Mouse (Mus musculus): Measurements from ENCODE around the gene Ezh1. TPM values are rescaled to one million over a fixed set of nuclear protein-coding genes. Genes with fewer than 3 reads are reported as not detected.

The Ezh1 gene
- polyA plus RNA-seq, 1 experiment, result 44.8 TPM

- TF ChIP-seq POLR2A (IDR thresholded peaks at IDR 0.05; ENCODE audit: low read depth, low read length), result no peak
- TF ChIP-seq CTCF (conservative IDR thresholded peaks at IDR 0.05; ENCODE audit: insufficient read depth, insufficient read length, low read depth, low read length), result no peak
- DNase-seq, result peak; percentile 62
- WGBS, result 40% methylated on average over 6 of the region's 6 CpGs
- Histone ChIP-seq H3K27ac (ENCODE audit: insufficient read depth, low read depth, low read length) (no peak overlapping the region), H3K36me3 (ENCODE audit: control insufficient read depth, insufficient read depth, low read length) (no peaks in the 10 kb centered on the region; the same call in 1 of the 2 replicates), H3K4me1 (ENCODE audit: control insufficient read depth, insufficient read depth, low read length) (no peaks in the 10 kb centered on the region), H3K27me3 (replicated peaks; ENCODE audit: control insufficient read depth, insufficient read depth, low read length) (no peaks in the 10 kb centered on the region), H3K4me3 (ENCODE audit: insufficient read depth, low read depth, low read length) (no peak overlapping the region)
Measured at GRCm38 (mm10) chr11:101189495-101190180, 36.6 kb downstream of the Ezh1 start.

GRCm38 (mm10) chr11:101188166-101188805 is 38.0 kb downstream of the Ezh1 start:
- no peaks in the 10 kb centered on the region for H3K4me1 ChIP-seq (ENCODE audit: control insufficient read depth, insufficient read depth, low read length)
- no peak overlapping the region for H3K27ac ChIP-seq (ENCODE audit: insufficient read depth, low read depth, low read length)
- H3K4me3 ChIP-seq (ENCODE audit: insufficient read depth, low read depth, low read length), result no peak overlapping the region
- TF ChIP-seq CTCF (conservative IDR thresholded peaks at IDR 0.05; ENCODE audit: insufficient read depth, insufficient read length, low read depth, low read length) (no peak), POLR2A (IDR thresholded peaks at IDR 0.05; ENCODE audit: low read depth, low read length) (no peak)
- H3K27me3 ChIP-seq (replicated peaks; ENCODE audit: control insufficient read depth, insufficient read depth, low read length), result no peaks in the 10 kb centered on the region
- WGBS, result 72% methylated on average over 11 of the region's 11 CpGs
- no peaks in the 10 kb centered on the region for H3K36me3 ChIP-seq (ENCODE audit: control insufficient read depth, insufficient read depth, low read length)
- no peak for DNase-seq

DNA sequence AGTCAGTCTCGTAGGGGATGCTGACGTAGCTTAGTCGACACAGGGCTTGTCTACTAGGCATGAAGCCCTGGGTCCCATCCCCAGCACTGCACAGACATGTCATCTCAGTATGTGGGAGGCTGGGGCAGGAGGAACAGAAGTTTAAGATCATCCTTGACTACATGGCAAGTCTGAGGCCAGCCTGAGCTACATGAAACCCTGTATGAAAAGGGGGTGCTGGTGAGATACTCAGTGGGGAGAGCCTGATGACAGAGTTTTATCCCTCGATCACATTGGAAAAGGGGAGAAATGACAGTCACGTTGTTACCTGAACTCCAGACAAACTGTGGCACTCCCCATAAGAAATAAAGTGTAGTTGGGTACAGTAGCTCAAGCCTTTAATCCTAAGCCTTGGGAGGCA is 38.7 kb downstream of the Ezh1 start:
- H3K27ac ChIP-seq (ENCODE audit: insufficient read depth, low read depth, low read length), result no peak overlapping the region
- H3K4me1 ChIP-seq (ENCODE audit: control insufficient read depth, insufficient read depth, low read length), result no peaks in the 10 kb centered on the region
- DNase-seq, result no peak
- TF ChIP-seq CTCF (conservative IDR thresholded peaks at IDR 0.05; ENCODE audit: insufficient read depth, insufficient read length, low read depth, low read length) (no peak), POLR2A (IDR thresholded peaks at IDR 0.05; ENCODE audit: low read depth, low read length) (no peak)
- WGBS, result 93% methylated on average over 5 of the region's 5 CpGs
- H3K36me3 ChIP-seq (ENCODE audit: control insufficient read depth, insufficient read depth, low read length), result no peaks in the 10 kb centered on the region
- H3K27me3 ChIP-seq (replicated peaks; ENCODE audit: control insufficient read depth, insufficient read depth, low read length), result no peaks in the 10 kb centered on the region
- no peak overlapping the region for H3K4me3 ChIP-seq (ENCODE audit: insufficient read depth, low read depth, low read length)

GRCm38 (mm10) chr11:101186526-101187247 is 39.6 kb downstream of the Ezh1 start:
- Histone ChIP-seq H3K27me3 (replicated peaks; ENCODE audit: control insufficient read depth, insufficient read depth, low read length) (no peaks in the 10 kb centered on the region), H3K27ac (ENCODE audit: insufficient read depth, low read depth, low read length) (no peak overlapping the region), H3K4me1 (ENCODE audit: control insufficient read depth, insufficient read depth, low read length) (no peaks in the 10 kb centered on the region), H3K4me3 (ENCODE audit: insufficient read depth, low read depth, low read length) (no peak overlapping the region), H3K36me3 (ENCODE audit: control insufficient read depth, insufficient read depth, low read length) (no peaks in the 10 kb centered on the region)
- WGBS, result 90% methylated on average over 27 of the region's 27 CpGs
- no peak for TF ChIP-seq POLR2A (IDR thresholded peaks at IDR 0.05; ENCODE audit: low read depth, low read length)
- TF ChIP-seq CTCF (conservative IDR thresholded peaks at IDR 0.05; ENCODE audit: insufficient read depth, insufficient read length, low read depth, low read length), result no peak
- no peak for DNase-seq

- Histone ChIP-seq H3K36me3 (ENCODE audit: control insufficient read depth, insufficient read depth, low read length) (no peaks in the 10 kb centered on the region), H3K4me1 (ENCODE audit: control insufficient read depth, insufficient read depth, low read length) (no peaks in the 10 kb centered on the region), H3K27ac (ENCODE audit: insufficient read depth, low read depth, low read length) (no peak overlapping the region), H3K27me3 (replicated peaks; ENCODE audit: control insufficient read depth, insufficient read depth, low read length) (no peaks in the 10 kb centered on the region), H3K4me3 (ENCODE audit: insufficient read depth, low read depth, low read length) (no peak overlapping the region)
- WGBS, result 95% methylated on average over 4 of the region's 4 CpGs
- DNase-seq, result no peak
- TF ChIP-seq CTCF (conservative IDR thresholded peaks at IDR 0.05; ENCODE audit: insufficient read depth, insufficient read length, low read depth, low read length), result no peak
- no peak for TF ChIP-seq POLR2A (IDR thresholded peaks at IDR 0.05; ENCODE audit: low read depth, low read length)
Measured at GRCm38 (mm10) chr11:101185441-101185840, 40.8 kb downstream of the Ezh1 start.

GRCm38 (mm10) chr11:101184984-101185383 is 41.3 kb downstream of the Ezh1 start:
- TF ChIP-seq POLR2A (IDR thresholded peaks at IDR 0.05; ENCODE audit: low read depth, low read length), result no peak
- TF ChIP-seq CTCF (conservative IDR thresholded peaks at IDR 0.05; ENCODE audit: insufficient read depth, insufficient read length, low read depth, low read length), result no peak
- WGBS, result 87% methylated on average over 12 of the region's 12 CpGs
- H3K36me3 ChIP-seq (ENCODE audit: control insufficient read depth, insufficient read depth, low read length), result no peaks in the 10 kb centered on the region
- no peaks in the 10 kb centered on the region for H3K4me1 ChIP-seq (ENCODE audit: control insufficient read depth, insufficient read depth, low read length)
- no peaks in the 10 kb centered on the region for H3K27me3 ChIP-seq (replicated peaks; ENCODE audit: control insufficient read depth, insufficient read depth, low read length)
- H3K4me3 ChIP-seq (ENCODE audit: insufficient read depth, low read depth, low read length), result no peak overlapping the region
- no peak for DNase-seq
- H3K27ac ChIP-seq (ENCODE audit: insufficient read depth, low read depth, low read length), result no peak overlapping the region
